Mouse (Mus musculus) testis, adult 2 months (tissue): ENCODE measurements around the gene Cytl1. TPM values are rescaled to one million over a fixed set of nuclear protein-coding genes. Genes with fewer than 3 reads are reported as not detected.
A peak's percentile ranks its signal among the peaks of the same experiment; 100 is the strongest.

Experiments
- H3K27ac ChIP-seq: fragments of 200-500 bp; 2 replicates; pipeline ENCODE4 v1.5.1; 2012; ENCODE audit warnings: low read depth, low read length; ENCODE audit not compliant: control insufficient read depth, insufficient read depth
- H3K27me3 ChIP-seq: fragments of 200-500 bp; 2 replicates; pipeline ENCODE4 v1.6.1; 2012; ENCODE audit warnings: mild to moderate bottlenecking, low read length, moderate library complexity; ENCODE audit not compliant: control insufficient read depth, insufficient read depth
- H3K36me3 ChIP-seq: fragments of 200-500 bp; 2 replicates; pipeline ENCODE4 v1.6.1; 2012; ENCODE audit warnings: mild to moderate bottlenecking, low read length; ENCODE audit not compliant: control insufficient read depth, insufficient read depth
- H3K4me1 ChIP-seq: fragments of 200-500 bp; 2 replicates; pipeline ENCODE4 v1.6.1; 2012; ENCODE audit warnings: low read length; ENCODE audit not compliant: control insufficient read depth, insufficient read depth
- H3K4me3 ChIP-seq: fragments of 200-500 bp; 2 replicates; pipeline ENCODE4 v1.5.1; 2012; ENCODE audit warnings: low read depth, mild to moderate bottlenecking, low read length, moderate library complexity, mixed read lengths; ENCODE audit not compliant: control insufficient read depth
- CTCF ChIP-seq: fragments of 200-500 bp; IDR thresholded peaks from 2 replicates; pipeline ENCODE4 v1.5.1; 2012; ENCODE audit warnings: low read depth, mild to moderate bottlenecking, inconsistent platforms, low read length, moderate library complexity; ENCODE audit not compliant: control insufficient read depth, insufficient read depth, insufficient replicate concordance
- POLR2A ChIP-seq: fragments of 200-500 bp; IDR thresholded peaks from 2 replicates; pipeline ENCODE4 v1.6.1; 2012; ENCODE audit warnings: low read depth, mild to moderate bottlenecking, inconsistent platforms, low read length, moderate library complexity; ENCODE audit not compliant: control insufficient read depth
- polyA plus RNA-seq: library from polyadenylated mRNA; depleted of rRNA; stranded (reverse); fragments of >200 nt; gene quantifications from 2 replicates; pipeline ENCODE4 v1.2.3, GENCODE M21; 2012; rRNA removed

Gene Cytl1
- polyA plus RNA-seq, result 19.5 and 21.6 TPM in 2 replicates

DNA sequence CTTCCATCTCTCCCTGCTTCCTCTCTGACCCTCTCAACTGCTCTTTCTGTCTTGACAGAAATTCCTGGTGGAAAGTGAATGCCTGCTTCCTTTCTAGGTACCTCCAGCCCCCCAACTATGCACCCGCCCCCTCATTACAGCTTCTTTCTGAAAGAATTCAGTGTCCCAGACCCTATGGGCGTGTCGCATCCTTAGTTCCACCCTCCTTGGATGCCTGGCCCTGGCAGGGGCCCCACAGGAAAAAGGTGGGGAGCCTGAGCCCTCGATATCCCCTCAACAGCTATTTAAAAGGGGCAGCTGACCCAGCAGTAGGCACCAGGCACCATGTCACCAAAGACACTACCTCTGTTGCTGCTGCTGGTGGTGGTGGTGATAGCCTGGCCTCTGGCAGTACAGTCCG, at the start of gene Cytl1:
Gene Cytl1 (plus strand): TSS at position 296 of the 400 bp plus-strand sequence.
- Histone ChIP-seq H3K27ac (no peak within 1 kb of the TSS), H3K36me3 (no peaks in the 10 kb centered on the region), H3K4me3 (no peak within 1 kb of the TSS), H3K4me1 (no peaks in the 10 kb centered on the region; the same call in 1 of the 2 replicates), H3K27me3 (no peaks in the 10 kb centered on the region)
- TF ChIP-seq POLR2A (no peak), CTCF (no peak)

- Histone ChIP-seq H3K4me1 (no peaks in the 10 kb centered on the region), H3K27ac (no peak overlapping the region), H3K27me3 (no peaks in the 10 kb centered on the region), H3K4me3 (no peak overlapping the region), H3K36me3 (no peaks in the 10 kb centered on the region)
- TF ChIP-seq POLR2A, result no peak
- no peak for TF ChIP-seq CTCF
These were observed 42.6 kb upstream of the Cytl1 start for GRCm38 (mm10) chr5:37692759-37693158.

DNA sequence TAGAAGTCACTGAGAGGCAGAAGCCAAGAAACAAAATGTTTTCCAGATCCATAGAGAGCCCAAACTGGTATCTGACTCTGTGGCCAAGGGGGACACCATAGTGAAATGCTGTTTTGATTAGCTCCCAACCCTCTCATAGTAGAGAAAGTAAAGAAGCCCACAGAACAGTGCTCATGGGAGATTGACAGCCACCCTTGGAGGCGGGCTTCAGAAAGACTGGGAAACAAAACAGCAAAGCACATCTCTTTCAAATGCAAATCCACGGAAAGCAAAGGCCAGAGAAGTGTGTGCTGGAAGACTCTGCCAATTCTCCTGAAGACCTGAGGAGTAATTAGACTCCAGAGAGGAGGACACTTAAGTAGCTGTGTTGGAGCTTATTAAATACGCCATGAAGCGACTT, 39.5 kb upstream of the Cytl1 start:
- TF ChIP-seq CTCF (no peak), POLR2A (no peak)
- H3K4me1 ChIP-seq, result no peaks in the 10 kb centered on the region
- no peaks in the 10 kb centered on the region for H3K36me3 ChIP-seq
- no peak overlapping the region for H3K4me3 ChIP-seq
- H3K27me3 ChIP-seq, result no peaks in the 10 kb centered on the region
- no peak overlapping the region for H3K27ac ChIP-seq

- no peaks in the 10 kb centered on the region for H3K36me3 ChIP-seq
- H3K27me3 ChIP-seq, result no peaks in the 10 kb centered on the region
- no peak overlapping the region for H3K27ac ChIP-seq
- TF ChIP-seq POLR2A (no peak), CTCF (no peak)
- no peaks in the 10 kb centered on the region for H3K4me1 ChIP-seq
- no peak overlapping the region for H3K4me3 ChIP-seq
These were observed 38.0 kb upstream of the Cytl1 start for GRCm38 (mm10) chr5:37697286-37697685.

DNA sequence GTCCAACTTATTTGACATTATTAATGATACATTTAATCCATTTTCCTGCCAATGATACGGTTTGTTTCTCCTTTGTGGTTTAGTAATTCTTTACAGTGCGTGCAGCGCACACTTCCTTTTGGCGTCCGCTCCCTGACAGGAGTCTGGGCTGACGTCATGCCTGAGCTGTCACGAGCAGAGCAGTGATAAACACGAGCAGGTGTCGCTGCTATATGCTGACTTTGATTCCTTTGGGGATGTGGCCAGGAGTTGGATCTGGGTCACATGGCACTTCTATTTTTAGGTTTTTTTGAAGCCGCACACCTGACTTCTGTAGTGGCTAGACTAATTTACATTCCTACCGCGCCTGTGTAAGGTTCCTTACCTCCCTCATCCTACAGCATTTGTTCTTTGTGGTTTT, 35.6 kb upstream of the Cytl1 start:
- Histone ChIP-seq H3K27ac (no peak overlapping the region), H3K36me3 (no peaks in the 10 kb centered on the region), H3K4me1 (no peaks in the 10 kb centered on the region), H3K27me3 (no peaks in the 10 kb centered on the region), H3K4me3 (no peak overlapping the region)
- no peak for TF ChIP-seq POLR2A
- TF ChIP-seq CTCF, result no peak

- TF ChIP-seq CTCF (no peak), POLR2A (no peak)
These were observed 30.4 kb upstream of the Cytl1 start for GRCm38 (mm10) chr5:37704962-37705361.

DNA sequence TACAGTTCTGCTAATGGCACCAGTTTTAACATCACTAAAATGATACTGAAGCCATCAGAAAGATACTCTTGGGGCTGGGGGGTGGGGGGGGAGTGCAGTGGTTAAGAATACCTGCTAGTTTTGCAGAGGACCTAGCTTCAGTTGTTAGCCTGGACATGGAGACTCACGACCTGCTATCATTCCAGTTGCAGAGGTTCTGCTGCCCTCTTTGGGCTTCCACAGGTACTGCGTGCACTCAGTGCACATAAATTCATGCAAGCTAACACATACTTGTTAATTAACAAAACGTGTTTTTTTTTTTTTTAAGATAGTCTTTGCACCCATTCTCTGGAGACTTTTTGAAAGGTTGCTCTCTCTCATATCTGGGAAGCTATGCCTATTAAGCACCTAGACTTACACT, 27.2 kb upstream of the Cytl1 start:
- Histone ChIP-seq H3K27ac (no peak overlapping the region), H3K4me3 (no peak overlapping the region), H3K4me1 (no peaks in the 10 kb centered on the region), H3K27me3 (no peaks in the 10 kb centered on the region), H3K36me3 (no peaks in the 10 kb centered on the region)
- TF ChIP-seq POLR2A (no peak), CTCF (peak; percentile 31; the same call in 1 of the 2 replicates)

More at GRCm38 (mm10) chr5:37704962-37705361, 30.4 kb upstream of the Cytl1 start:
- Histone ChIP-seq H3K4me1 (no peaks in the 10 kb centered on the region), H3K27me3 (no peaks in the 10 kb centered on the region), H3K4me3 (no peak overlapping the region), H3K36me3 (no peaks in the 10 kb centered on the region), H3K27ac (no peak overlapping the region)
